Mouse (Mus musculus): ENCODE measurements around the gene Pold4. TPM values are rescaled to one million over a fixed set of nuclear protein-coding genes. Genes with fewer than 3 reads are reported as not detected.

The Pold4 gene
- polyA plus RNA-seq, 1 experiment from 2014 or later = 32.4 TPM

Small RNAs within 50 kb of the gene (microRNA-seq; reads per million reads assigned to microRNA genes)
- gene Gm26115 (not detected), gene Mir6985 (not detected)

Other genes starting within 250 kb of the Pold4 start
- 11.1 and 12.5 TPM in 2 replicates for gene Acy3, start 245.3 kb upstream of the Pold4 start, polyA plus RNA-seq (2015; fragmentation: Nextera tagmentation; extraction: Ambion mirVana)
- not detected in 2 replicates for gene Tbx10, start 239.1 kb upstream of the Pold4 start, polyA plus RNA-seq (2015; fragmentation: Nextera tagmentation; extraction: Ambion mirVana)
- 25.9 and 28.0 TPM in 2 replicates for gene Nudt8, start 231.3 kb upstream of the Pold4 start, polyA plus RNA-seq (2015; fragmentation: Nextera tagmentation; extraction: Ambion mirVana)
- 2.3 and 2.4 TPM in 2 replicates for gene Gm49405, start 231.3 kb upstream of the Pold4 start, polyA plus RNA-seq (2015; fragmentation: Nextera tagmentation; extraction: Ambion mirVana)
- gene Doc2g, start 228.6 kb upstream of the Pold4 start, polyA plus RNA-seq (2015; fragmentation: Nextera tagmentation; extraction: Ambion mirVana) = 3.6 and 4.9 TPM in 2 replicates
- 191 and 199 TPM in 2 replicates for gene Ndufv1, start 219.1 kb upstream of the Pold4 start, polyA plus RNA-seq (2015; fragmentation: Nextera tagmentation; extraction: Ambion mirVana)
- 470 and 486 TPM in 2 replicates for gene Gstp1, start 193.9 kb upstream of the Pold4 start, polyA plus RNA-seq (2015; fragmentation: Nextera tagmentation; extraction: Ambion mirVana)
- 3.9 and 5.2 TPM in 2 replicates for gene Gstp2, start 185.9 kb upstream of the Pold4 start, polyA plus RNA-seq (2015; fragmentation: Nextera tagmentation; extraction: Ambion mirVana)
- gene Gstp3, start 172.3 kb upstream of the Pold4 start, polyA plus RNA-seq (2015; fragmentation: Nextera tagmentation; extraction: Ambion mirVana) = 0.22 and 0.83 TPM in 2 replicates
- gene Cabp2, start 150.3 kb upstream of the Pold4 start, polyA plus RNA-seq (2015; fragmentation: Nextera tagmentation; extraction: Ambion mirVana) = not detected in 2 replicates
- 100 and 103 TPM in 2 replicates for gene Cdk2ap2, start 134.7 kb upstream of the Pold4 start, polyA plus RNA-seq (2015; fragmentation: Nextera tagmentation; extraction: Ambion mirVana)
- gene Pitpnm1, start 131.9 kb upstream of the Pold4 start, polyA plus RNA-seq (2015; fragmentation: Nextera tagmentation; extraction: Ambion mirVana) = 12.5 and 13.8 TPM in 2 replicates
- gene Aip, start 106.0 kb upstream of the Pold4 start, polyA plus RNA-seq (2015; fragmentation: Nextera tagmentation; extraction: Ambion mirVana) = 104 and 106 TPM in 2 replicates
- not detected in 2 replicates for gene Gpr152, start 92.1 kb upstream of the Pold4 start, polyA plus RNA-seq (2015; fragmentation: Nextera tagmentation; extraction: Ambion mirVana)
- gene Cabp4, start 87.9 kb upstream of the Pold4 start, polyA plus RNA-seq (2015; fragmentation: Nextera tagmentation; extraction: Ambion mirVana) = 0.11 TPM in 1 of 2 replicates, not detected in the other
- gene Coro1b, start 83.3 kb upstream of the Pold4 start, polyA plus RNA-seq (2015; fragmentation: Nextera tagmentation; extraction: Ambion mirVana) = 157 and 168 TPM in 2 replicates
- gene Ptprcap, start 78.3 kb upstream of the Pold4 start, polyA plus RNA-seq (2015; fragmentation: Nextera tagmentation; extraction: Ambion mirVana) = 3.4 and 13.5 TPM in 2 replicates
- gene Rps6kb2, start 68.5 kb upstream of the Pold4 start, polyA plus RNA-seq (2015; fragmentation: Nextera tagmentation; extraction: Ambion mirVana) = 45.0 and 49.4 TPM in 2 replicates
- gene Carns1, start 56.4 kb upstream of the Pold4 start, polyA plus RNA-seq (2015; fragmentation: Nextera tagmentation; extraction: Ambion mirVana) = 2.4 and 2.8 TPM in 2 replicates
- 2.5 and 6.7 TPM in 2 replicates for gene Tbc1d10c, start 40.6 kb upstream of the Pold4 start, polyA plus RNA-seq (2015; fragmentation: Nextera tagmentation; extraction: Ambion mirVana)
- 974 TPM in 2 replicates for gene Ppp1ca, start 39.8 kb upstream of the Pold4 start, polyA plus RNA-seq (2015; fragmentation: Nextera tagmentation; extraction: Ambion mirVana)
- 32.5 and 34.7 TPM in 2 replicates for gene Rad9a, start 30.2 kb upstream of the Pold4 start, polyA plus RNA-seq (2015; fragmentation: Nextera tagmentation; extraction: Ambion mirVana)
- gene Clcf1, start 17.7 kb upstream of the Pold4 start, polyA plus RNA-seq (2015; fragmentation: Nextera tagmentation; extraction: Ambion mirVana) = 4.7 and 5.5 TPM in 2 replicates
- gene AC109138.7, start 17.5 kb upstream of the Pold4 start, polyA plus RNA-seq (2015; fragmentation: Nextera tagmentation; extraction: Ambion mirVana) = not detected in 2 replicates
- 15.2 and 16.9 TPM in 2 replicates for gene Ssh3, start 37.3 kb downstream of the Pold4 start, polyA plus RNA-seq (2015; fragmentation: Nextera tagmentation; extraction: Ambion mirVana)
- 3.3 and 4.2 TPM in 2 replicates for gene Ankrd13d, start 51.2 kb downstream of the Pold4 start, polyA plus RNA-seq (2015; fragmentation: Nextera tagmentation; extraction: Ambion mirVana)
- gene Grk2, start 74.3 kb downstream of the Pold4 start, polyA plus RNA-seq (2015; fragmentation: Nextera tagmentation; extraction: Ambion mirVana) = 16.2 and 16.7 TPM in 2 replicates
- 37.8 and 40.9 TPM in 2 replicates for gene Kdm2a, start 166.4 kb downstream of the Pold4 start, polyA plus RNA-seq (2015; fragmentation: Nextera tagmentation; extraction: Ambion mirVana)
- 37.9 and 45.3 TPM in 2 replicates for gene Rhod, start 207.5 kb downstream of the Pold4 start, polyA plus RNA-seq (2015; fragmentation: Nextera tagmentation; extraction: Ambion mirVana)
- 1.1 and 1.2 TPM in 2 replicates for gene Syt12, start 245.5 kb downstream of the Pold4 start, polyA plus RNA-seq (2015; fragmentation: Nextera tagmentation; extraction: Ambion mirVana)